8 mouse cellular contexts compared by ENCODE assay signal in the genomic region with DNA sequence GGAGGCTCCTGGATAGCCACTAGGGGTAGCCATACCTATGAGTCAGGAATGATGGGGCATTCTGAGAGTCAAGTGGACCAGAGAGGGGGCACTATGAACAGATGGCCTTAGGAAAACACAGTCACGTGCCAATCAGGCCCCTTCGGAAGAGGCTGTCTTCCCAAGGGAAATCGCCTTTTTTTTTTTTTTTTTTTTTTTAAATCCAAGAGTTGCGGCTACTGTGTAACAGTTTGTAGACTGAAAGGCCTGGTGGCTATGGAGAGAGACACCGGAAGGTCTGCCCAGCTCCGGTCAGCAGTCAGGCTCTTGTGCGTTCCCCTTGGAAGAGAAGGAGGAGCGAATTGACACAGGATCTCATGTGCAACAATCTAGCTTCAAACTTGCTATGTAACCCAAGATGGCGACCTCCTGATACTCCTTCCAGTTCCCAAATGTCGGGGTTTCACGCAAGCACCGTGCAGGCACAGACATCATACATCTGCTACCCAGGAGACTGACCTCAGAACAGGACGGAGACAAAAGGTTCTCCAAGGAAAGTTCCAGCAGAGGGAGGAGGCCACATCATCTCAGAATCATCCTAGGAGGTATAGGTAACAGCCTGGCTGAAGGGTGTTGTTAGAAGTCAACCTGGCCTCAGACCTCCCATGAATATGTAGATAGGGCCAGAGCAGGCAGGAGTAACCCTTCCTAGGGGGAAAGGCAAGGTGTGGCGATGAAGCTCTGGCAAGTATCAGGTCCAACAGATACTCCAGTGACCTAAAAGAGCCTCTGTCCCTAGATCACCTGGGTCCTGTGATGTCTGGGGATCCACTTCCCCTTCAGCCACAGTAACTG. TPM values are rescaled to one million over a fixed set of nuclear protein-coding genes. Genes with fewer than 3 reads are reported as not detected.
A peak's percentile ranks its signal among the peaks of the same experiment; 100 is the strongest.
DNase-seq lines count a peak whose midpoint lies in the region; ATAC-seq and TF ChIP-seq lines count a peak whose summit lies in the region.

No protein-coding gene starts in this region.

- H3K27ac ChIP-seq in lung, embryonic 16.5 days (ENCODE audit: low read length) = peak overlapping the region; percentile 91
- peak overlapping the region; percentile 95 for H3K27ac ChIP-seq in embryonic facial prominence, embryonic 12.5 days
- no peak overlapping the region for H3K27ac ChIP-seq in intestine, postnatal 0 days (ENCODE audit: low read depth, low read length)
- H3K27ac ChIP-seq in olfactory bulb, adult 2 months (ENCODE audit: insufficient read depth, low read depth, low read length) = no peak overlapping the region

- peak; percentile 62 for TF ChIP-seq CTCF in intestine, postnatal 0 days (IDR thresholded peaks at IDR 0.05; ENCODE audit: low read depth)
- TF ChIP-seq CTCF in olfactory bulb, adult 2 months (IDR thresholded peaks at IDR 0.05; ENCODE audit: insufficient read depth, low read depth, low read length) = no peak

- H3K27me3 ChIP-seq in lung, embryonic 16.5 days (ENCODE audit: control insufficient read depth, insufficient read depth, low read depth, low read length) = no peaks in the 10 kb centered on the region
- no peaks in the 10 kb centered on the region for H3K27me3 ChIP-seq in embryonic facial prominence, embryonic 12.5 days
- no peaks in the 10 kb centered on the region for H3K27me3 ChIP-seq in intestine, postnatal 0 days (replicated peaks; ENCODE audit: control insufficient read depth, insufficient read depth, low read length)

- no peaks in the 10 kb centered on the region for H3K9me3 ChIP-seq in lung, embryonic 16.5 days (ENCODE audit: control insufficient read depth, low read length)
- no peaks in the 10 kb centered on the region for H3K9me3 ChIP-seq in embryonic facial prominence, embryonic 12.5 days
- no peaks in the 10 kb centered on the region for H3K9me3 ChIP-seq in intestine, postnatal 0 days (ENCODE audit: control insufficient read depth)

- peak overlapping the region; percentile 76 for H3K9ac ChIP-seq in lung, embryonic 16.5 days (ENCODE audit: low read length)
- peak overlapping the region; percentile 33; the same call in 1 of the 2 replicates for H3K9ac ChIP-seq in embryonic facial prominence, embryonic 12.5 days
- no peak overlapping the region for H3K9ac ChIP-seq in intestine, postnatal 0 days (ENCODE audit: low read depth, low read length)

- peak overlapping the region; percentile 74 for H3K4me2 ChIP-seq in lung, embryonic 16.5 days (ENCODE audit: low read depth, low read length)
- peak overlapping the region; percentile 87 for H3K4me2 ChIP-seq in embryonic facial prominence, embryonic 12.5 days (replicated peaks)
- peak overlapping the region; percentile 93 for H3K4me2 ChIP-seq in intestine, postnatal 0 days (replicated peaks; ENCODE audit: low read depth)

- H3K36me3 ChIP-seq in lung, embryonic 16.5 days (ENCODE audit: control insufficient read depth, insufficient read depth, low read length) = peaks cover 5% of the 10 kb centered on the region
- peaks cover 6% of the 10 kb centered on the region for H3K36me3 ChIP-seq in embryonic facial prominence, embryonic 12.5 days
- H3K36me3 ChIP-seq in intestine, postnatal 0 days (ENCODE audit: control insufficient read depth, insufficient read depth) = peaks cover 6% of the 10 kb centered on the region

- TF ChIP-seq POLR2A in olfactory bulb, adult 2 months (IDR thresholded peaks at IDR 0.05; ENCODE audit: insufficient read depth, low read depth, low read length) = no peak

- WGBS in lung, embryonic 16.5 days = 37% methylated on average over 14 of the region's 14 CpGs
- WGBS in embryonic facial prominence, embryonic 12.5 days = 37% methylated on average over 14 of the region's 14 CpGs
- WGBS in intestine, postnatal 0 days = 59% methylated on average over 14 of the region's 14 CpGs
- 61% methylated on average over 14 of the region's 14 CpGs for WGBS in olfactory bulb, adult 2 months

- H3K4me1 ChIP-seq in lung, embryonic 16.5 days (replicated peaks; ENCODE audit: control insufficient read depth, insufficient read depth, low read length) = peaks cover 32% of the 10 kb centered on the region
- peaks cover 31% of the 10 kb centered on the region for H3K4me1 ChIP-seq in embryonic facial prominence, embryonic 12.5 days
- peaks cover 8% of the 10 kb centered on the region for H3K4me1 ChIP-seq in intestine, postnatal 0 days (replicated peaks; ENCODE audit: control insufficient read depth, insufficient read depth, low read length)
- H3K4me1 ChIP-seq in olfactory bulb, adult 2 months (ENCODE audit: control insufficient read depth, insufficient read depth, low read length) = peaks cover 19% of the 10 kb centered on the region

- H3K4me3 ChIP-seq in lung, embryonic 16.5 days (ENCODE audit: low read length) = peak overlapping the region; percentile 66
- H3K4me3 ChIP-seq in embryonic facial prominence, embryonic 12.5 days = peak overlapping the region; percentile 65
- peak overlapping the region; percentile 68 for H3K4me3 ChIP-seq in intestine, postnatal 0 days (ENCODE audit: low read depth, low read length)
- peak overlapping the region; percentile 74 for H3K4me3 ChIP-seq in olfactory bulb, adult 2 months (ENCODE audit: insufficient read depth, low read depth, low read length)

- no peak for ATAC-seq in lung, embryonic 16.5 days (ENCODE audit: low read depth)
- ATAC-seq in embryonic facial prominence, embryonic 12.5 days (ENCODE audit: insufficient number of reproducible peaks, insufficient read depth, low FRiP score, low TSS enrichment) = no peak
- no peak for ATAC-seq in intestine, postnatal 0 days

- no peak for DNase-seq in lung, postnatal 14 days
- no peak for DNase-seq in urinary bladder, postnatal 25 days (ENCODE audit: low spot score)
- no peak for DNase-seq in adrenal gland, postnatal 36 days
- DNase-seq in adrenal gland, adult (ENCODE audit: inconsistent age in 2 of 2, low spot score in 1 of 2) = no peak

RNA-seq across cellular contexts. Expression of a gene that starts 1.2 kb away (rescaled TPM):
- 44.0 and 46.4 TPM in 2 replicates for polyA plus RNA-seq in lung, embryonic 16.5 days (2015; fragmentation: Nextera tagmentation; extraction: Ambion mirVana)
- 32.2 and 37.6 TPM in 2 replicates for polyA plus RNA-seq in embryonic facial prominence, embryonic 12.5 days (2016; fragmentation: Nextera tagmentation; extraction: Ambion mirVana)
- 7.8 and 8.5 TPM in 2 replicates for polyA plus RNA-seq in intestine, postnatal 0 days (2015; fragmentation: Nextera tagmentation; extraction: Ambion mirVana)
- polyA plus RNA-seq in olfactory bulb, adult 2 months (2012; ENCODE audit: insufficient read depth, insufficient read length, low replicate concordance, missing spikeins) = not detected in 2 replicates
- total RNA-seq in adrenal gland, postnatal 36 days (2021) = 1 to 10 TPM; 2.9 to 3.0 TPM

RNA-seq across cellular contexts. Expression of a gene that starts 9.0 kb away (rescaled TPM):
- 76.9 and 84.3 TPM in 2 replicates for polyA plus RNA-seq in lung, embryonic 16.5 days (2015; fragmentation: Nextera tagmentation; extraction: Ambion mirVana)
- polyA plus RNA-seq in embryonic facial prominence, embryonic 12.5 days (2016; fragmentation: Nextera tagmentation; extraction: Ambion mirVana) = 108 and 118 TPM in 2 replicates
- polyA plus RNA-seq in intestine, postnatal 0 days (2015; fragmentation: Nextera tagmentation; extraction: Ambion mirVana) = 142 and 156 TPM in 2 replicates
- not detected in 2 replicates for polyA plus RNA-seq in olfactory bulb, adult 2 months (2012; ENCODE audit: insufficient read depth, insufficient read length, low replicate concordance, missing spikeins)
- 10 to 100 TPM; 56.9 to 63.8 TPM for total RNA-seq in adrenal gland, postnatal 36 days (2021)

RNA-seq across cellular contexts. Expression of a gene that starts 10.5 kb away (rescaled TPM):
- 466 and 483 TPM in 2 replicates for polyA plus RNA-seq in lung, embryonic 16.5 days (2015; fragmentation: Nextera tagmentation; extraction: Ambion mirVana)
- 368 and 376 TPM in 2 replicates for polyA plus RNA-seq in embryonic facial prominence, embryonic 12.5 days (2016; fragmentation: Nextera tagmentation; extraction: Ambion mirVana)
- polyA plus RNA-seq in intestine, postnatal 0 days (2015; fragmentation: Nextera tagmentation; extraction: Ambion mirVana) = 540 and 567 TPM in 2 replicates
- not detected in 2 replicates for polyA plus RNA-seq in olfactory bulb, adult 2 months (2012; ENCODE audit: insufficient read depth, insufficient read length, low replicate concordance, missing spikeins)
- 100 to 1,000 TPM; 149 to 154 TPM for total RNA-seq in adrenal gland, postnatal 36 days (2021)

RNA-seq across cellular contexts. Expression of a gene that starts 31.8 kb away (rescaled TPM):
- 101 and 103 TPM in 2 replicates for polyA plus RNA-seq in lung, embryonic 16.5 days (2015; fragmentation: Nextera tagmentation; extraction: Ambion mirVana)
- 98.3 and 100 TPM in 2 replicates for polyA plus RNA-seq in embryonic facial prominence, embryonic 12.5 days (2016; fragmentation: Nextera tagmentation; extraction: Ambion mirVana)
- 85.3 and 93.0 TPM in 2 replicates for polyA plus RNA-seq in intestine, postnatal 0 days (2015; fragmentation: Nextera tagmentation; extraction: Ambion mirVana)
- polyA plus RNA-seq in olfactory bulb, adult 2 months (2012; ENCODE audit: insufficient read depth, insufficient read length, low replicate concordance, missing spikeins) = not detected in 2 replicates
- 100 to 1,000 TPM; 114 to 118 TPM for total RNA-seq in adrenal gland, postnatal 36 days (2021)

RNA-seq across cellular contexts. Expression of a gene that starts 38.7 kb away (rescaled TPM):
- 1.4 and 2.1 TPM in 2 replicates for polyA plus RNA-seq in lung, embryonic 16.5 days (2015; fragmentation: Nextera tagmentation; extraction: Ambion mirVana)
- 0.61 and 1.2 TPM in 2 replicates for polyA plus RNA-seq in embryonic facial prominence, embryonic 12.5 days (2016; fragmentation: Nextera tagmentation; extraction: Ambion mirVana)
- polyA plus RNA-seq in intestine, postnatal 0 days (2015; fragmentation: Nextera tagmentation; extraction: Ambion mirVana) = 1.2 and 1.3 TPM in 2 replicates
- not detected in 2 replicates for polyA plus RNA-seq in olfactory bulb, adult 2 months (2012; ENCODE audit: insufficient read depth, insufficient read length, low replicate concordance, missing spikeins)
- under 1 TPM; 0.49 to 0.86 TPM for total RNA-seq in adrenal gland, postnatal 36 days (2021)

Comparison
In these comparisons a context has a peak if more than half of its experiments do, and no peak if none do; other contexts are left out.
1. H3K27ac ChIP-seq: peak in lung, embryonic 16.5 days (single experiment) and embryonic facial prominence, embryonic 12.5 days (single experiment); none in intestine, postnatal 0 days (single experiment) and olfactory bulb, adult 2 months (single experiment).
2. RNA of a gene that starts 9.0 kb away (polyA plus RNA-seq): 142 to 156 TPM in intestine, postnatal 0 days, 108 to 118 TPM in embryonic facial prominence, embryonic 12.5 days and 76.9 to 84.3 TPM in lung, embryonic 16.5 days; not detected in olfactory bulb, adult 2 months; every median in the first group is over 10 times any median in the second.
3. Peak in every context shown above with its lines, with median percentiles within 50 percentile points of each other: H3K4me2 ChIP-seq and H3K4me3 ChIP-seq.